Mouse (Mus musculus) brain, embryonic 18.5 days (tissue): ENCODE results near the gene Eif3m.

Source experiments
- DNase-seq: peaks from one replicate; pipeline ENCODE4 v3.0.0-alpha.2; 2012; ENCODE audit warnings: low read depth, low spot score

Eif3m gene

DNA sequence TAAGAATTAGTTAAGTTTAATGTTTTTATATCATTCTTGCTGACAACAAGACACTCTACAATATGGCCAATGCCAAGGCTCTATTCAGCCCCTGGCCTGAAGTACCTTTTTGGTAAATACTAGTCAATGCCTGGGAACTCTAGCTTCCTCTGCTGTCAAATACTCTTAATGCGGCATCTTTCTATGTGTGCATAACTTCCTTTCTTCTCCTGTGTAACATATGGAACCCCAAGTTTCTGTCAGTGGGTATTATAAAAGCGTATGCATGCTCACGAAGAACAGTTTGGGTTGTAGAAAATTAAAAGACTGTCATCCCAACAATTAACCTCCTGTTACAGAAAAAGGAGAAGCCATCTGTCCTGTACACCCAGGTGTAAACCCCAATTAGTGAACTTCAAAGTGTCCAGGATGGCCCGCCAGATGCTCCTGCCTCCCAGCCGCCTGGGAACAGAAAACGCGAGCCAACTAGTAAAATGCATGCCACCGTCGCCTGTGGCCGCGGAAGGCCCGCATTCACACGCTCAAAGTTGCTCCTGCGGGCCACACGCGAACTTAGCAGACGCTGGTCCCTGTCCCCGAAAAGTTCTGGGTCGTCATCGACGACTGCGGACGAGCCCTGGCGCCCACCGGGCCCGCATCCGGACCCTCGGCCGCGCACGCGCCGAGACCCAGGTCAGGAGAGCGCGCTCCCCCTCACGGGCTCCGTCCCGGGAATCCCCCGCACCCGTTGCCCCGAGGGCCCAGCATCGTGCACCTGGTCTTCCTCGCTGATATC lies 501 bp downstream of the Eif3m start:
- DNase-seq: no peak

DNA sequence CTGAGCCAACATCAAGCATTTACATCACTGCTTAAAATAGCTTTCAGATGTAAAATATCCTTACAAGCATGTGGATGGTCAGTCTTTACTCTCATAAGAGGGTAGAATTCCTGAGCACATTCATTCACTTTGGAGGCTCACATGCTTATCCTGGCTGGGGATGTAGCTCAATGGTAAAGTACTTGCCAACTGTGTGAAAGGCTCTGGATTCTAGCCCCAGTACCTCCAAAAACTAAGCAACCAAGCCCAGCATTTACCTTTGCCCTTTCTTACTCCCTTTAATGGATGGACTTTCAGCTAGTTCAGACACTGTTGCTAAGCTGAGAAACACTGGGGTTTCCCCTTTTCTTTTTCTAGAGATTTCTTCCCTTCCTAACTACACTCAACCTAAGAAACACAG lies 9.6 kb downstream of the Eif3m start:
- DNase-seq: no peak

DNA sequence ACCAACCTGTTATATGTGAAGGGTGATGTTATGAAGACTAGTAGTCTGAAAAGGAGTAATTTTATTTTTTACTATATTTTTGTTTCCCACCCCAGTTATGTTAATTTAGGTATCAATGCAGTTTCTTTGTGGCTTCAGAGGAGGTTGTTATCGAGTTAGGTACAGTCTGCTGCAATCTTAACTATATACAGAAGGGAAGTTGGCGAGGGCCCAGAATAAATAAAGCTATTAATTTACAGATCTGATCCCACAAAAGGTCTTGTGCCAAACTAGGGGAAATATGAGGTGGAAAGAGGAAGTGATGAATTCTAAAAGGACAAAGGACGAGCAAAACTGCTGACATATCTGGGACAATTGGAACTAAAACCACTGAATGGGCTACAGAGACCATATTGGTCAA lies 20.7 kb downstream of the Eif3m start:
- no peak for DNase-seq

DNA sequence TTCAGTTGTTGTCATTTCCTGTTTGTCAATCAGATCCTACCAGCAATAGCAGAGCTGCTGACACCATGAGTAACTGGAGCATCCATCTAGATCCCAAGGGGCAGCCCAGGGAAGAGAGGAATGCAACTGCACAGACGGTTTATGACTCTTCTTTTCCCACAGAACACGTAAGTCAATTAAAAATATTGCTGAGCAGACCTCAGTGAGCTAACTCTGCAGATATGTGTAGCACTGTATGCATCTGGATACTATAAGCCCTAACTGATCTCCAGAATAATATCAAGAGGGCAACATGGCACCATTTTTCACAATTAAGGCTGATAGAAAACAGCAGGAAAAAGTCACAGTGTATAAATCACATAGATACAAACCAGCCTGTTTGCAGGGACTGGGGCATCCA lies 22.4 kb downstream of the Eif3m start:
- DNase-seq: no peak

GRCm38 (mm10) chr2:104988974-104989373 lies 27.9 kb downstream of the Eif3m start:
- DNase-seq: no peak

DNA sequence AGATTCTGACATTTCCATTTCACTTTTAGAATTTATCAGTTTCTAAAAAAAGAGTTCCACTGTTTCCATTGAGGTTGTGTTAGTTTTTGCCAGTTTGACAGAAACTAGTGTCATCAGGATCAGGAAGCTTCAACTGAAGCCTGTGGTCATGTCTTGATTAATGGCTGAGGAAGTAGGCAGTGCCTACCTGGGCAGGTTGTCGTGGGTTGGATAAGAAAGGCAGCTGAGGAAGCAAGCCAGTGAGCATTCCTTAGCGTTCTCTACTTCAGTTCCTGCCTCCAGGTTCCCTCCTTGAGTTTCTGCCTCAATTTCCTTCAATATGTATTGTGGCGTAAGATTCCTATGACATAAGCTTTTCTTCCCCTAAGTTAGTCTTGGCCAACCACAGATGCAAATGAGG lies 31.1 kb downstream of the Eif3m start:
- DNase-seq: no peak

DNA sequence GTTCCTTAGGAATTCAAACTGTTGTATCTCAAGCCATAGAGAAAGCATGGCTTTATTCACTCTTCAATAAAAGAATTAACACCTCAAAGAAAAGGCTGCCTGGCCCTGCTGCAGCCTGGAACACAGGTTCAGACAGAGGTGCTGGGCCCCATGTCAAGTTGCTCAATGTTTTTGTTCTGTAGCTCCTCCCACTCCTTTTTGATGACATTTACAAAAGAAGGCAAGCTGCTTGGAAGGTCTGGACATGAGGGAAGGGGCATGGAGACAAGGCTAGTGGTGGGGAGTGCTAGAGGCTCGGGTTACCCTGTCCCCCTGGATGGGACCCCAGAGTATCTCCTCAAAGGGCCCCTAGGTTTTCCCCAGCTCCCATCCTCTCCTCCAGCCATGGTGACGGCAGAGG lies 35.2 kb downstream of the Eif3m start:
- no peak for DNase-seq

DNA sequence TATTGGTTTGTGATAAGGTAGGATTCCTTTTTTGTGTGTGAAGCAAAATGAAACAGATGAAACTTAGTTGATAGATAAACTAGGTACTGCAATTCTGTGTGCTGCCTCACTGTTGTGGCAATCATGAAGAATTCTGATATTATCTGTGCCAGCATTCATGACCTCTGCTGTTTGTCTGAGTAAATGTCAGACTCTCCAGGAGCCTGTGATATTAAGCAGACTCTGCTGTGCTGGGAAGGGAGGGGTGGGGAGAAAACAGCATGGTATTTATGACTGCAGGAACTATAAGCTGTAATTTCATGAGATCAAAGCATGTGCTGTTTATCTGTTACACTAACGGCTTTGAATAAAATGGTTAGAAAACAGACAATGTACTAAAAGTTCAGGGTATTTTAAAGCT lies 52.4 kb downstream of the Eif3m start:
- DNase-seq: no peak
